Mouse (Mus musculus) limb, embryonic 15.5 days (tissue): ENCODE measurements around the gene Mccc1. TPM values are rescaled to one million over a fixed set of nuclear protein-coding genes. Genes with fewer than 3 reads are reported as not detected.

ENCODE experiments used
- ATAC-seq: fragments of 200-750 bp; cut with Nextera tagmentation; 2 replicates; pipeline ENCODE4 v1.8.0; 2017; ENCODE audit warnings: low read depth, moderate TSS enrichment; ENCODE audit not compliant: insufficient number of reproducible peaks, low FRiP score, low TSS enrichment
- H3K27ac ChIP-seq: fragments of 300-500 bp; sonication (generic); 2 replicates; pipeline ENCODE4 v1.5.1; 2015; ENCODE audit warnings: moderate library complexity, mild to moderate bottlenecking, inconsistent platforms
- H3K27me3 ChIP-seq: fragments of 300-500 bp; sonication (generic); 2 replicates; pipeline ENCODE4 v1.6.1; 2015; ENCODE audit warnings: inconsistent platforms
- H3K36me3 ChIP-seq: fragments of 300-500 bp; sonication (generic); 2 replicates; pipeline ENCODE4 v1.6.1; 2015; ENCODE audit warnings: inconsistent platforms
- H3K4me1 ChIP-seq: fragments of 300-500 bp; sonication (generic); 2 replicates; pipeline ENCODE4 v1.6.1; 2015; ENCODE audit warnings: inconsistent platforms
- H3K4me2 ChIP-seq: fragments of 300-500 bp; sonication (generic); 2 replicates; pipeline ENCODE4 v1.6.1; 2015; ENCODE audit warnings: mild to moderate bottlenecking, inconsistent platforms
- H3K4me3 ChIP-seq: fragments of 300-500 bp; sonication (generic); 2 replicates; pipeline ENCODE4 v1.5.1; 2015; ENCODE audit warnings: mild to moderate bottlenecking, inconsistent platforms
- H3K9ac ChIP-seq: fragments of 300-500 bp; sonication (generic); 2 replicates; pipeline ENCODE4 v1.6.1; 2015; ENCODE audit warnings: inconsistent platforms
- H3K9me3 ChIP-seq: fragments of 300-500 bp; sonication (generic); 2 replicates; pipeline ENCODE4 v1.6.1; 2016; ENCODE audit warnings: inconsistent platforms
- WGBS: fragments of 180-500 bp; shearing (Covaris S2); methylation state at CpG from one replicate; pipeline ENCODE4 v1.1.7; 2015; 5-methylcytosine and 5-hydroxymethylcytosine counted together
- polyA plus RNA-seq: library from polyadenylated mRNA; unstranded; fragments of >200 nt; fragmentation: Nextera tagmentation; extraction: Ambion mirVana; gene quantifications from 2 replicates; pipeline ENCODE4 v1.2.1, GENCODE M21; 2015

The Mccc1 gene
- polyA plus RNA-seq, 1 experiment from 2014 or later: 32.7 TPM

GRCm38 (mm10) chr3:35963401-35963800 lies 37.1 kb downstream of the Mccc1 start:
- Histone ChIP-seq H3K36me3 (peaks cover 48% of the 10 kb centered on the region), H3K4me3 (no peak overlapping the region), H3K4me1 (no peaks in the 10 kb centered on the region), H3K27me3 (no peaks in the 10 kb centered on the region), H3K4me2 (no peak overlapping the region), H3K27ac (no peak overlapping the region), H3K9ac (no peak overlapping the region), H3K9me3 (no peaks in the 10 kb centered on the region)
- 88% methylated on average over 4 of the region's 4 CpGs for WGBS
- no peak for ATAC-seq

- H3K4me3 ChIP-seq: no peak overlapping the region
- H3K9ac ChIP-seq: no peak overlapping the region
- H3K36me3 ChIP-seq: peaks cover 44% of the 10 kb centered on the region
- WGBS: 88% methylated on average over 5 of the region's 5 CpGs
- ATAC-seq: no peak
- H3K4me2 ChIP-seq: no peak overlapping the region
- H3K27ac ChIP-seq: no peak overlapping the region
- H3K4me1 ChIP-seq: no peaks in the 10 kb centered on the region
- no peaks in the 10 kb centered on the region for H3K9me3 ChIP-seq
- no peaks in the 10 kb centered on the region for H3K27me3 ChIP-seq
Observed at GRCm38 (mm10) chr3:35962967-35963366, 37.5 kb downstream of the Mccc1 start.

GRCm38 (mm10) chr3:35957230-35957629 lies 43.2 kb downstream of the Mccc1 start:
- Histone ChIP-seq H3K9ac (no peak overlapping the region), H3K27me3 (no peaks in the 10 kb centered on the region), H3K4me1 (0 out of 2 replicates have a peak, but pooled peaks cover 3% of the 10 kb centered on the region), H3K27ac (no peak overlapping the region), H3K4me3 (no peak overlapping the region), H3K4me2 (no peak overlapping the region), H3K9me3 (no peaks in the 10 kb centered on the region), H3K36me3 (peaks cover 18% of the 10 kb centered on the region)
- ATAC-seq: no peak
- WGBS: 91% methylated on average over 3 of the region's 3 CpGs

- no peak for ATAC-seq
- Histone ChIP-seq H3K27me3 (no peaks in the 10 kb centered on the region), H3K9ac (no peak overlapping the region), H3K4me3 (no peak overlapping the region), H3K4me2 (no peak overlapping the region), H3K27ac (no peak overlapping the region), H3K9me3 (no peaks in the 10 kb centered on the region), H3K36me3 (peaks cover 13% of the 10 kb centered on the region), H3K4me1 (0 out of 2 replicates have a peak, but pooled peaks cover 3% of the 10 kb centered on the region)
- WGBS: 89% methylated on average over 11 of the region's 11 CpGs
Observed at GRCm38 (mm10) chr3:35954901-35955575, 45.4 kb downstream of the Mccc1 start.

GRCm38 (mm10) chr3:35953816-35954215 lies 46.7 kb downstream of the Mccc1 start:
- ATAC-seq: no peak
- no peak overlapping the region for H3K4me2 ChIP-seq
- H3K27ac ChIP-seq: no peak overlapping the region
- H3K36me3 ChIP-seq: peaks cover 3% of the 10 kb centered on the region; the same call in 1 of the 2 replicates
- H3K9me3 ChIP-seq: no peaks in the 10 kb centered on the region
- H3K27me3 ChIP-seq: no peaks in the 10 kb centered on the region
- H3K4me1 ChIP-seq: 0 out of 2 replicates have a peak, but pooled peaks cover 3% of the 10 kb centered on the region
- no peak overlapping the region for H3K9ac ChIP-seq
- WGBS: 88% methylated on average over 6 of the region's 6 CpGs
- H3K4me3 ChIP-seq: no peak overlapping the region

- Histone ChIP-seq H3K27me3 (no peaks in the 10 kb centered on the region), H3K9me3 (no peaks in the 10 kb centered on the region), H3K9ac (no peak overlapping the region), H3K27ac (no peak overlapping the region), H3K4me1 (0 out of 2 replicates have a peak, but pooled peaks cover 3% of the 10 kb centered on the region), H3K4me2 (no peak overlapping the region), H3K4me3 (no peak overlapping the region), H3K36me3 (no peaks in the 10 kb centered on the region)
- no peak for ATAC-seq
- 12% methylated on average over 1 of the region's 1 CpGs for WGBS
Observed at GRCm38 (mm10) chr3:35953184-35953583, 47.3 kb downstream of the Mccc1 start.

- no peak overlapping the region for H3K4me2 ChIP-seq
- no peak for ATAC-seq
- no peak overlapping the region for H3K4me3 ChIP-seq
- no peak overlapping the region for H3K9ac ChIP-seq
- 0 out of 2 replicates have a peak, but pooled peaks cover 3% of the 10 kb centered on the region for H3K4me1 ChIP-seq
- no peaks in the 10 kb centered on the region for H3K27me3 ChIP-seq
- no peaks in the 10 kb centered on the region for H3K36me3 ChIP-seq
- no peak overlapping the region for H3K27ac ChIP-seq
- H3K9me3 ChIP-seq: no peaks in the 10 kb centered on the region
- WGBS: 88% methylated on average over 7 of the region's 7 CpGs
Observed at GRCm38 (mm10) chr3:35948197-35948596, 52.3 kb downstream of the Mccc1 start.

- Histone ChIP-seq H3K9me3 (no peaks in the 10 kb centered on the region), H3K27ac (no peak overlapping the region), H3K36me3 (peaks cover 9% of the 10 kb centered on the region; the same call in 1 of the 2 replicates), H3K9ac (no peak overlapping the region), H3K4me2 (no peak overlapping the region), H3K27me3 (no peaks in the 10 kb centered on the region), H3K4me1 (no peaks in the 10 kb centered on the region), H3K4me3 (no peak overlapping the region)
- WGBS: 85% methylated on average over 4 of the region's 4 CpGs
- ATAC-seq: no peak
Observed at GRCm38 (mm10) chr3:35940520-35941135, 59.9 kb downstream of the Mccc1 start.

- no peak overlapping the region for H3K9ac ChIP-seq
- no peak overlapping the region for H3K4me3 ChIP-seq
- no peaks in the 10 kb centered on the region for H3K27me3 ChIP-seq
- H3K27ac ChIP-seq: no peak overlapping the region
- H3K36me3 ChIP-seq: peaks cover 11% of the 10 kb centered on the region; the same call in 1 of the 2 replicates
- H3K4me2 ChIP-seq: no peak overlapping the region
- ATAC-seq: no peak
- no peaks in the 10 kb centered on the region for H3K9me3 ChIP-seq
- H3K4me1 ChIP-seq: peaks cover 3% of the 10 kb centered on the region; the same call in 1 of the 2 replicates
- 39% methylated on average over 2 of the region's 2 CpGs for WGBS
Observed at GRCm38 (mm10) chr3:35940047-35940446, 60.4 kb downstream of the Mccc1 start.

- no peak within 1 kb of the TSS for H3K4me3 ChIP-seq
- no peak within 1 kb of the TSS for H3K9ac ChIP-seq
- H3K27me3 ChIP-seq: no peaks in the 10 kb centered on the region
- no peak for ATAC-seq
- no peaks in the 10 kb centered on the region for H3K9me3 ChIP-seq
- H3K27ac ChIP-seq: no peak within 1 kb of the TSS
- H3K4me1 ChIP-seq: peaks cover 13% of the 10 kb centered on the region; the same call in 1 of the 2 replicates
- WGBS: 95% methylated on average over 6 of the region's 6 CpGs
- H3K36me3 ChIP-seq: peaks cover 11% of the 10 kb centered on the region; the same call in 1 of the 2 replicates
- no peak within 1 kb of the TSS for H3K4me2 ChIP-seq
Observed at GRCm38 (mm10) chr3:35937345-35937744, 63.1 kb downstream of the Mccc1 start, which contains the start of gene Dcun1d1. Gene Dcun1d1, minus strand, starts transcription at chr3:35937445.

GRCm38 (mm10) chr3:35933405-35933777 lies 67.1 kb downstream of the Mccc1 start:
- Histone ChIP-seq H3K9ac (peak overlapping the region; percentile 99), H3K9me3 (no peaks in the 10 kb centered on the region), H3K36me3 (0 out of 2 replicates have a peak, but pooled peaks cover 5% of the 10 kb centered on the region), H3K4me2 (peak overlapping the region; percentile 81), H3K27ac (peak overlapping the region; percentile 95), H3K4me1 (peaks cover 21% of the 10 kb centered on the region), H3K4me3 (peak overlapping the region; percentile 90), H3K27me3 (no peaks in the 10 kb centered on the region)
- ATAC-seq: no peak
- under 1% methylated on average over 14 of the region's 14 CpGs for WGBS

GRCm38 (mm10) chr3:35932735-35933404 lies 67.6 kb downstream of the Mccc1 start:
- peak; percentile 87 for ATAC-seq
- WGBS: 0% methylated on average over 35 of the region's 73 CpGs
- Histone ChIP-seq H3K27ac (peak overlapping the region; percentile 95), H3K9ac (peak overlapping the region; percentile 99), H3K27me3 (no peaks in the 10 kb centered on the region), H3K4me1 (peaks cover 21% of the 10 kb centered on the region), H3K9me3 (no peaks in the 10 kb centered on the region), H3K4me2 (peak overlapping the region; percentile 81), H3K36me3 (0 out of 2 replicates have a peak, but pooled peaks cover 3% of the 10 kb centered on the region), H3K4me3 (peak overlapping the region; percentile 90)
